Mouse (Mus musculus) kidney, postnatal 0 days (tissue): ENCODE data around the gene Pdhx. TPM values are rescaled to one million over a fixed set of nuclear protein-coding genes. Genes with fewer than 3 reads are reported as not detected.

ENCODE experiments used
- ATAC-seq: fragments of 200-750 bp; cut with Nextera tagmentation; replicated peaks from 2 replicates; pipeline ENCODE4 v1.8.0; 2017; ENCODE audit warnings: low read depth, moderate number of reproducible peaks, moderate TSS enrichment, moderate library complexity; ENCODE audit not compliant: low FRiP score
- DNase-seq: peaks from one replicate; pipeline ENCODE4 v3.0.0-alpha.2; 2016; ENCODE audit warnings: low spot score
- H3K27ac ChIP-seq: fragments of 300-500 bp; sonication (generic); 2 replicates; pipeline ENCODE4 v1.5.1; 2014; ENCODE audit warnings: mild to moderate bottlenecking
- H3K27me3 ChIP-seq: fragments of 300-500 bp; sonication (generic); 2 replicates; pipeline ENCODE4 v1.6.1; 2014; ENCODE audit warnings: low read length, mixed read lengths; ENCODE audit not compliant: insufficient read depth
- H3K36me3 ChIP-seq: fragments of 300-500 bp; sonication (generic); 2 replicates; pipeline ENCODE4 v1.6.1; 2014; ENCODE audit warnings: low read length, mixed read lengths; ENCODE audit not compliant: insufficient read depth
- H3K4me1 ChIP-seq: fragments of 300-500 bp; sonication (generic); replicated peaks from 2 replicates; pipeline ENCODE4 v1.6.1; 2014; ENCODE audit warnings: antibody characterized with exemption, low read length, mixed read lengths; ENCODE audit not compliant: insufficient read depth
- H3K4me2 ChIP-seq: fragments of 300-500 bp; sonication (generic); 2 replicates; pipeline ENCODE4 v1.6.1; 2014; ENCODE audit warnings: mild to moderate bottlenecking, low read length, moderate library complexity, mixed read lengths
- H3K4me3 ChIP-seq: fragments of 300-500 bp; sonication (generic); replicated peaks from 2 replicates; pipeline ENCODE4 v1.5.1; 2014; ENCODE audit warnings: low read depth, low read length
- H3K9ac ChIP-seq: fragments of 300-500 bp; sonication (generic); 2 replicates; pipeline ENCODE4 v1.6.1; 2014; ENCODE audit warnings: low read depth, low read length
- H3K9me3 ChIP-seq: fragments of 300-500 bp; sonication (generic); replicated peaks from 2 replicates; pipeline ENCODE4 v1.6.1; 2016; ENCODE audit warnings: low read length, inconsistent platforms, mixed read lengths
- CTCF ChIP-seq: IDR thresholded peaks from 2 replicates; pipeline ENCODE4 v1.5.1; 2016; ENCODE audit warnings: antibody characterized with exemption, low read depth, mild to moderate bottlenecking, moderate library complexity
- WGBS: fragments of 180-500 bp; shearing (Covaris S2); extraction: QIAGEN DNeasy Blood & Tissue Kit; methylation state at CpG from one replicate; pipeline ENCODE4 v1.1.7; 2014; 5-methylcytosine and 5-hydroxymethylcytosine counted together
- polyA plus RNA-seq: library from polyadenylated mRNA; unstranded; fragments of >200 nt; fragmentation: Nextera tagmentation; extraction: Ambion mirVana; gene quantifications from 2 replicates; pipeline ENCODE4 v1.2.1, GENCODE M21; 2015

The Pdhx gene
- polyA plus RNA-seq, 1 experiment from 2014 or later = 41.7 TPM

GRCm38 (mm10) chr2:103040896-103041295, 32.4 kb downstream of the Pdhx start:
- DNase-seq (no peak), ATAC-seq (no peak)
- TF ChIP-seq CTCF = no peak
- no peak overlapping the region for H3K27ac ChIP-seq
- H3K27me3 ChIP-seq = no peaks in the 10 kb centered on the region
- no peak overlapping the region for H3K4me3 ChIP-seq
- H3K36me3 ChIP-seq = 0 out of 2 replicates have a peak, but pooled peaks cover 8% of the 10 kb centered on the region
- H3K4me2 ChIP-seq = no peak overlapping the region
- H3K9me3 ChIP-seq = no peaks in the 10 kb centered on the region
- WGBS = 72% methylated on average over 8 of the region's 8 CpGs
- H3K9ac ChIP-seq = no peak overlapping the region
- no peaks in the 10 kb centered on the region for H3K4me1 ChIP-seq

- Histone ChIP-seq H3K4me2 (no peak overlapping the region), H3K9me3 (no peaks in the 10 kb centered on the region), H3K27me3 (no peaks in the 10 kb centered on the region), H3K9ac (no peak overlapping the region), H3K36me3 (0 out of 2 replicates have a peak, but pooled peaks cover 8% of the 10 kb centered on the region), H3K27ac (no peak overlapping the region), H3K4me3 (no peak overlapping the region), H3K4me1 (no peaks in the 10 kb centered on the region)
- ATAC-seq (no peak), DNase-seq (no peak)
- WGBS = 70% methylated on average over 4 of the region's 4 CpGs
- no peak for TF ChIP-seq CTCF
Measured at GRCm38 (mm10) chr2:103037831-103038230, 35.5 kb downstream of the Pdhx start.

- no peaks in the 10 kb centered on the region for H3K9me3 ChIP-seq
- WGBS = 91% methylated on average over 3 of the region's 3 CpGs
- no peak for TF ChIP-seq CTCF
- H3K27me3 ChIP-seq = no peaks in the 10 kb centered on the region
- DNase-seq (no peak), ATAC-seq (no peak)
- no peak overlapping the region for H3K9ac ChIP-seq
- no peak overlapping the region for H3K4me3 ChIP-seq
- no peak overlapping the region for H3K4me2 ChIP-seq
- no peaks in the 10 kb centered on the region for H3K4me1 ChIP-seq
- H3K27ac ChIP-seq = no peak overlapping the region
- 0 out of 2 replicates have a peak, but pooled peaks cover 11% of the 10 kb centered on the region for H3K36me3 ChIP-seq
Measured at GRCm38 (mm10) chr2:103022728-103023127, 50.6 kb downstream of the Pdhx start.

- ATAC-seq (no peak), DNase-seq (no peak)
- H3K4me1 ChIP-seq = no peaks in the 10 kb centered on the region
- no peak overlapping the region for H3K4me3 ChIP-seq
- no peak overlapping the region for H3K4me2 ChIP-seq
- WGBS = 85% methylated on average over 4 of the region's 4 CpGs
- no peaks in the 10 kb centered on the region for H3K27me3 ChIP-seq
- no peak overlapping the region for H3K27ac ChIP-seq
- H3K9me3 ChIP-seq = no peaks in the 10 kb centered on the region
- no peak overlapping the region for H3K9ac ChIP-seq
- TF ChIP-seq CTCF = no peak
- H3K36me3 ChIP-seq = 0 out of 2 replicates have a peak, but pooled peaks cover 7% of the 10 kb centered on the region
Measured at GRCm38 (mm10) chr2:103020191-103020987, 52.9 kb downstream of the Pdhx start.

- Histone ChIP-seq H3K36me3 (0 out of 2 replicates have a peak, but pooled peaks cover 5% of the 10 kb centered on the region), H3K9me3 (no peaks in the 10 kb centered on the region), H3K4me3 (no peak overlapping the region), H3K9ac (no peak overlapping the region), H3K27me3 (no peaks in the 10 kb centered on the region), H3K27ac (no peak overlapping the region), H3K4me1 (no peaks in the 10 kb centered on the region), H3K4me2 (no peak overlapping the region)
- 68% methylated on average over 9 of the region's 9 CpGs for WGBS
- TF ChIP-seq CTCF = peak; percentile 72
- ATAC-seq (no peak), DNase-seq (peak; percentile 76)
Measured at GRCm38 (mm10) chr2:103018817-103019494, 54.4 kb downstream of the Pdhx start.

DNA sequence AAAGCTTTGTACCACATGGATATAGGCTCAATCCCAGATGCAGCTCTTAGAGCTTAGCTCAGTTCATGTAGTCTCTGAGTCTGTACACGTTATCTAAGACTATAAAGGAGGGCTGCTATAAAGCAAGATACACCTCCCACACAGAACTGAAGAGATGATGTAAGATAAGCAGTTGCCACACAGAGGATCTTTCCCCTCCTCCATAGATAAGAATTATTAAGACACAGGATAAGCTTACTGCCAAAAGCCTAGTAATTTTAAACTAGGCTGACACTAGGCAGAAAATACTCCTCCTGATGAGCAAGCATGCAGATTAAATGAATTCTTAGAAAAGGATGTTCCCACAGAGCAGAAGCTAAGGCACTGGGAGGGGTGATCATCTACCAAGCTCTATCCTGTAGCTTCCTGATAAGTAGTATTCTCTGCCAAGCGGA, 55.9 kb downstream of the Pdhx start:
- no peak for TF ChIP-seq CTCF

More for the DNA sequence above, 55.9 kb downstream of the Pdhx start:
- Histone ChIP-seq H3K27me3 (no peaks in the 10 kb centered on the region), H3K4me3 (no peak overlapping the region), H3K9me3 (no peaks in the 10 kb centered on the region), H3K9ac (no peak overlapping the region), H3K4me1 (no peaks in the 10 kb centered on the region), H3K4me2 (no peak overlapping the region), H3K27ac (no peak overlapping the region), H3K36me3 (0 out of 2 replicates have a peak, but pooled peaks cover 4% of the 10 kb centered on the region)
- ATAC-seq (no peak), DNase-seq (peak; percentile 38)
- WGBS = 45% methylated on average over 2 of the region's 2 CpGs
